Mouse (Mus musculus) heart, embryonic 16.5 days (tissue): ENCODE data around the gene Nutm2. TPM values are rescaled to one million over a fixed set of nuclear protein-coding genes. Genes with fewer than 3 reads are reported as not detected.
"Not testable (repeated sequence)": the region's sequence is repeated elsewhere in the genome, so short reads cannot be mapped to it uniquely, and the experiment has no call there.

ENCODE experiments used
- ATAC-seq: fragments of 200-750 bp; cut with Nextera tagmentation; replicated peaks from 2 replicates; pipeline ENCODE4 v1.8.0; 2017; ENCODE audit warnings: moderate number of reproducible peaks; ENCODE audit not compliant: insufficient read depth, low FRiP score; ENCODE audit errors: extremely low read depth
- H3K27ac ChIP-seq: fragments of 300-500 bp; sonication (generic); 2 replicates; pipeline ENCODE4 v1.5.1; 2014; ENCODE audit warnings: mild to moderate bottlenecking, low read length, control low read depth, moderate library complexity
- H3K27me3 ChIP-seq: fragments of 300-500 bp; sonication (generic); 2 replicates; pipeline ENCODE4 v1.6.1; 2014; ENCODE audit warnings: low read length, mixed read lengths; ENCODE audit not compliant: control insufficient read depth, insufficient read depth
- H3K36me3 ChIP-seq: fragments of 300-500 bp; sonication (generic); 2 replicates; pipeline ENCODE4 v1.6.1; 2014; ENCODE audit not compliant: control insufficient read depth, insufficient read depth
- H3K4me1 ChIP-seq: fragments of 300-500 bp; sonication (generic); 2 replicates; pipeline ENCODE4 v1.6.1; 2014; ENCODE audit warnings: low read length, mixed read lengths; ENCODE audit not compliant: control insufficient read depth, insufficient read depth
- H3K4me2 ChIP-seq: fragments of 300-500 bp; sonication (generic); 2 replicates; pipeline ENCODE4 v1.6.1; 2014; ENCODE audit warnings: low read depth, mild to moderate bottlenecking, control low read depth, low read length
- H3K4me3 ChIP-seq: fragments of 300-500 bp; sonication (generic); 2 replicates; pipeline ENCODE4 v1.5.1; 2014; ENCODE audit warnings: mild to moderate bottlenecking, control low read depth, low read length
- H3K9ac ChIP-seq: fragments of 300-500 bp; sonication (generic); 2 replicates; pipeline ENCODE4 v1.6.1; 2014; ENCODE audit warnings: low read length, control low read depth
- H3K9me3 ChIP-seq: fragments of 300-500 bp; sonication (generic); replicated peaks from 2 replicates; pipeline ENCODE4 v1.6.1; 2016; ENCODE audit warnings: low read length; ENCODE audit not compliant: control insufficient read depth
- WGBS: fragments of 180-500 bp; shearing (Covaris S2); extraction: QIAGEN DNeasy Blood & Tissue Kit; methylation state at CpG from one replicate; pipeline ENCODE4 v1.1.7; 2014; 5-methylcytosine and 5-hydroxymethylcytosine counted together
- polyA plus RNA-seq: library from polyadenylated mRNA; unstranded; fragments of >200 nt; fragmentation: Nextera tagmentation; extraction: Ambion mirVana; gene quantifications from 2 replicates; pipeline ENCODE4 v1.2.1, GENCODE M21; 2015

Gene Nutm2
- not detected in 2 replicates for polyA plus RNA-seq

- 65% methylated on average over 4 of the region's 4 CpGs for WGBS
- Histone ChIP-seq H3K4me1 (no peaks in the 10 kb centered on the region), H3K27ac (no peak within 1 kb of the TSS), H3K4me3 (no peak within 1 kb of the TSS), H3K9me3 (no peaks in the 10 kb centered on the region), H3K36me3 (no peaks in the 10 kb centered on the region), H3K27me3 (no peaks in the 10 kb centered on the region), H3K9ac (no peak within 1 kb of the TSS), H3K4me2 (no peak within 1 kb of the TSS)
- no peak for ATAC-seq
Measured at GRCm38 (mm10) chr13:50467007-50467406, at the start of gene Nutm2. Nutm2 (plus strand) TSS chr13:50467307.

GRCm38 (mm10) chr13:50417389-50418183 is 49.5 kb upstream of the Nutm2 start, which contains the start of gene Fbxw17:
Fbxw17 (plus strand) TSS chr13:50417864.
- Histone ChIP-seq H3K4me3 (peak within 1 kb of the TSS; percentile 90), H3K27ac (0 out of 2 replicates have a peak within 1 kb of the TSS, but pooled peaks have one; percentile 32), H3K36me3 (no peaks in the 10 kb centered on the region), H3K27me3 (no peaks in the 10 kb centered on the region; the same call in 1 of the 2 replicates), H3K9ac (peak within 1 kb of the TSS; percentile 88), H3K9me3 (no peaks in the 10 kb centered on the region), H3K4me1 (peaks cover 11% of the 10 kb centered on the region), H3K4me2 (peak within 1 kb of the TSS; percentile 71)
- ATAC-seq: peak; percentile 91
- WGBS: 11% methylated on average over 35 of the region's 35 CpGs

- no peaks in the 10 kb centered on the region for H3K9me3 ChIP-seq
- H3K4me2 ChIP-seq: peak overlapping the region; percentile 71
- H3K27ac ChIP-seq: no peak overlapping the region
- peak overlapping the region; percentile 88 for H3K9ac ChIP-seq
- peak overlapping the region; percentile 90 for H3K4me3 ChIP-seq
- H3K27me3 ChIP-seq: no peaks in the 10 kb centered on the region; the same call in 1 of the 2 replicates
- 33% methylated on average over 3 of the region's 3 CpGs for WGBS
- H3K4me1 ChIP-seq: peaks cover 11% of the 10 kb centered on the region
- peaks cover 5% of the 10 kb centered on the region for H3K36me3 ChIP-seq
- ATAC-seq: no peak
Measured at GRCm38 (mm10) chr13:50418421-50418820, 48.7 kb upstream of the Nutm2 start.

- no peak for ATAC-seq
- no peak overlapping the region for H3K9ac ChIP-seq
- peaks cover 41% of the 10 kb centered on the region for H3K36me3 ChIP-seq
- no peaks in the 10 kb centered on the region for H3K9me3 ChIP-seq
- H3K27me3 ChIP-seq: no peaks in the 10 kb centered on the region
- H3K4me1 ChIP-seq: peaks cover 1% of the 10 kb centered on the region; the same call in 1 of the 2 replicates
- H3K4me3 ChIP-seq: no peak overlapping the region
- WGBS: 82% methylated on average over 8 of the region's 8 CpGs
- H3K4me2 ChIP-seq: no peak overlapping the region
- H3K27ac ChIP-seq: no peak overlapping the region
Measured at GRCm38 (mm10) chr13:50423625-50424209, 43.4 kb upstream of the Nutm2 start.

GRCm38 (mm10) chr13:50424517-50424916 is 42.6 kb upstream of the Nutm2 start:
- no peak overlapping the region for H3K4me3 ChIP-seq
- H3K27ac ChIP-seq: no peak overlapping the region
- no peak overlapping the region for H3K9ac ChIP-seq
- peaks cover 45% of the 10 kb centered on the region for H3K36me3 ChIP-seq
- no peaks in the 10 kb centered on the region for H3K4me1 ChIP-seq
- WGBS: 83% methylated on average over 2 of the region's 2 CpGs
- H3K9me3 ChIP-seq: no peaks in the 10 kb centered on the region
- H3K27me3 ChIP-seq: no peaks in the 10 kb centered on the region
- no peak overlapping the region for H3K4me2 ChIP-seq
- no peak for ATAC-seq

- no peak for ATAC-seq
- Histone ChIP-seq H3K4me1 (no peaks in the 10 kb centered on the region), H3K27ac (no peak overlapping the region), H3K36me3 (peaks cover 50% of the 10 kb centered on the region), H3K9ac (no peak overlapping the region), H3K4me3 (no peak overlapping the region), H3K27me3 (no peaks in the 10 kb centered on the region), H3K9me3 (no peaks in the 10 kb centered on the region), H3K4me2 (no peak overlapping the region)
- 83% methylated on average over 4 of the region's 4 CpGs for WGBS
Measured at GRCm38 (mm10) chr13:50426686-50427085, 40.4 kb upstream of the Nutm2 start.

GRCm38 (mm10) chr13:50443812-50444211 is 23.3 kb upstream of the Nutm2 start, which contains the start of gene Gm47429:
Gm47429 (minus strand) TSS chr13:50443912.
- Histone ChIP-seq H3K36me3 (no peaks in the 10 kb centered on the region), H3K27me3 (no peaks in the 10 kb centered on the region), H3K4me3 (no peak within 1 kb of the TSS), H3K9ac (no peak within 1 kb of the TSS), H3K27ac (no peak within 1 kb of the TSS), H3K9me3 (no peaks in the 10 kb centered on the region), H3K4me1 (no peaks in the 10 kb centered on the region), H3K4me2 (no peak within 1 kb of the TSS)
- 80% methylated on average over 2 of the region's 2 CpGs for WGBS
- no peak for ATAC-seq

GRCm38 (mm10) chr13:50445261-50445660 is 21.8 kb upstream of the Nutm2 start:
- H3K36me3 ChIP-seq: no peaks in the 10 kb centered on the region
- H3K4me3 ChIP-seq: no peak overlapping the region
- no peak overlapping the region for H3K4me2 ChIP-seq
- H3K27ac ChIP-seq: no peak overlapping the region
- no peaks in the 10 kb centered on the region for H3K4me1 ChIP-seq
- H3K9ac ChIP-seq: no peak overlapping the region
- no peaks in the 10 kb centered on the region for H3K9me3 ChIP-seq
- ATAC-seq: no peak
- 59% methylated on average over 4 of the region's 4 CpGs for WGBS
- no peaks in the 10 kb centered on the region for H3K27me3 ChIP-seq

GRCm38 (mm10) chr13:50452266-50452665 is 14.8 kb upstream of the Nutm2 start:
- not testable (repeated sequence) for H3K27me3 ChIP-seq, H3K27ac ChIP-seq, H3K9me3 ChIP-seq, H3K4me3 ChIP-seq, ATAC-seq, H3K9ac ChIP-seq, H3K36me3 ChIP-seq, H3K4me2 ChIP-seq, H3K4me1 ChIP-seq
- 62% methylated on average over 9 of the region's 9 CpGs for WGBS
